ENCODE assay signal across 21 mouse cellular contexts in the genomic region with DNA sequence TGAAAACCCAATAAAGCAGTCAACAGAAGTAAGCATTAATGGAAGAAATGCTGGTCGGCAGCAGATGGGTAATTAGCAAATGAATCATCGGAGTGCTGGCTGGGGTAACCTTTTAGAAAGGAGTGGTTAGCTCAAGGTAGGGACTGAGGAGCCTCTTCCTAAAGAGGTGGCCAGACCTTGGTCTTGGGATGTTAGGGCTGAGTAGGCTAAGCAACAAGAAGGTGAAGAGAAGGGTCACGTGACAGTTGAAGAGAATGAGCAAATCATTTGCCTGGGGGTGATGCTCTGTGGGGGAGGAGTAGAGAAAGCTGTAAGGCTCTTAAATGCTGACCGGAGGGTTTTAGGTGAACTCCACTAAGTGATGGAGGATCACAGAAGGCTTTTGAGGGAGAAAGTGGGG.
"Had no signal": no experiment of that assay in that cellular context is flagged by ENCODE, and none has a peak within 500 bp of the region (broad histone marks: within the 10 kb centered on the region; RNA-seq: fewer than 3 reads in every experiment).

No protein-coding gene starts in this region.

- H3K9me3 ChIP-seq: limb, embryonic 10.5 days; limb, embryonic 13.5 days; liver, embryonic 12.5 days; liver, embryonic 15.5 days; lung, embryonic 15.5 days; midbrain, embryonic 12.5 days; neural tube, embryonic 13.5 days had no signal

- H3K36me3 ChIP-seq: limb, embryonic 10.5 days; limb, embryonic 13.5 days; liver, embryonic 12.5 days; liver, embryonic 15.5 days; lung, embryonic 15.5 days; midbrain, embryonic 12.5 days; neural tube, embryonic 13.5 days had no signal

- H3K9ac ChIP-seq: limb, embryonic 13.5 days; liver, embryonic 12.5 days; liver, embryonic 15.5 days; lung, embryonic 15.5 days; midbrain, embryonic 12.5 days; neural tube, embryonic 13.5 days had no signal

- DNase-seq: kidney, adult 18-20 months; kidney, adult 9 months; kidney, postnatal 14 days; kidney, postnatal 4 days; layer of hippocampus, postnatal 36 days; liver; lung, adult 18-20 months; lung, postnatal 10 days; retina, postnatal 1 day; right cerebral cortex, postnatal 25 days; thymus, adult 18-20 months; thymus, postnatal 36 days had no signal

- H3K4me3 ChIP-seq: limb, embryonic 10.5 days; limb, embryonic 13.5 days; liver, embryonic 12.5 days; liver, embryonic 15.5 days; lung, embryonic 15.5 days; midbrain, embryonic 12.5 days; myocyte; neural tube, embryonic 13.5 days had no signal

- H3K27ac ChIP-seq: limb, embryonic 10.5 days; limb, embryonic 13.5 days; liver, embryonic 12.5 days; liver, embryonic 15.5 days; lung, embryonic 15.5 days; macrophage; midbrain, embryonic 12.5 days; neural tube, embryonic 13.5 days had no signal
